Mouse (Mus musculus) heart, postnatal 0 days (tissue): ENCODE data around the gene Zranb1. TPM values are rescaled to one million over a fixed set of nuclear protein-coding genes. Genes with fewer than 3 reads are reported as not detected.

Experiments used
- ATAC-seq: fragments of 200-750 bp; cut with Nextera tagmentation; 2 replicates; pipeline ENCODE4 v1.8.0; 2017; ENCODE audit warnings: low read depth, moderate number of reproducible peaks, moderate library complexity; ENCODE audit not compliant: insufficient read depth
- DNase-seq: peaks from one replicate; pipeline ENCODE4 v3.0.0-alpha.2; 2016; ENCODE audit warnings: low spot score
- H3K27ac ChIP-seq: fragments of 300-500 bp; sonication (generic); 2 replicates; pipeline ENCODE4 v1.5.1; 2014; ENCODE audit warnings: low read depth, mild to moderate bottlenecking
- H3K27me3 ChIP-seq: fragments of 300-500 bp; sonication (generic); 2 replicates; pipeline ENCODE4 v1.6.1; 2014; ENCODE audit warnings: low read length, mixed read lengths; ENCODE audit not compliant: control insufficient read depth, insufficient read depth
- H3K36me3 ChIP-seq: fragments of 300-500 bp; sonication (generic); replicated peaks from 2 replicates; pipeline ENCODE4 v1.6.1; 2014; ENCODE audit warnings: low read length, mixed read lengths; ENCODE audit not compliant: control insufficient read depth, insufficient read depth
- H3K4me1 ChIP-seq: fragments of 300-500 bp; sonication (generic); 2 replicates; pipeline ENCODE4 v1.6.1; 2014; ENCODE audit warnings: antibody characterized with exemption; ENCODE audit not compliant: control insufficient read depth, insufficient read depth
- H3K4me2 ChIP-seq: fragments of 300-500 bp; sonication (generic); 2 replicates; pipeline ENCODE4 v1.6.1; 2014; ENCODE audit warnings: low read depth, mild to moderate bottlenecking, low read length, moderate library complexity
- H3K4me3 ChIP-seq: fragments of 300-500 bp; sonication (generic); 2 replicates; pipeline ENCODE4 v1.5.1; 2014; ENCODE audit warnings: low read depth, low read length
- H3K9ac ChIP-seq: fragments of 300-500 bp; sonication (generic); replicated peaks from 2 replicates; pipeline ENCODE4 v1.6.1; 2014; ENCODE audit warnings: low read depth, low read length, mixed read lengths
- H3K9me3 ChIP-seq: fragments of 300-500 bp; sonication (generic); replicated peaks from 2 replicates; pipeline ENCODE4 v1.6.1; 2016; ENCODE audit warnings: low read length; ENCODE audit not compliant: control insufficient read depth
- CTCF ChIP-seq: IDR thresholded peaks from 2 replicates; pipeline ENCODE4 v1.5.1; 2016; ENCODE audit warnings: antibody characterized with exemption, control low read depth, low read depth
- EP300 ChIP-seq: IDR thresholded peaks from 2 replicates; pipeline ENCODE4 v1.6.1; 2016; ENCODE audit warnings: antibody characterized with exemption, low read depth
- WGBS: fragments of 180-500 bp; shearing (Covaris S2); extraction: QIAGEN DNeasy Blood & Tissue Kit; methylation state at CpG from one replicate; pipeline ENCODE4 v1.1.7; 2014; 5-methylcytosine and 5-hydroxymethylcytosine counted together
- polyA plus RNA-seq: library from polyadenylated mRNA; unstranded; fragments of >200 nt; fragmentation: Nextera tagmentation; extraction: Ambion mirVana; gene quantifications from 2 replicates; pipeline ENCODE4 v1.2.1, GENCODE M21; 2015
- total RNA-seq: library from RNA; depleted of rRNA; stranded (reverse); fragments of >200 nt; gene quantifications from 2 replicates; pipeline ENCODE4 v1.2.3, GENCODE M21; 2014; ENCODE audit warnings: low replicate concordance

The Zranb1 gene
- total and polyA plus RNA-seq, 2 experiments from 2014 or later, result 9.9 to 49.6 TPM

DNA sequence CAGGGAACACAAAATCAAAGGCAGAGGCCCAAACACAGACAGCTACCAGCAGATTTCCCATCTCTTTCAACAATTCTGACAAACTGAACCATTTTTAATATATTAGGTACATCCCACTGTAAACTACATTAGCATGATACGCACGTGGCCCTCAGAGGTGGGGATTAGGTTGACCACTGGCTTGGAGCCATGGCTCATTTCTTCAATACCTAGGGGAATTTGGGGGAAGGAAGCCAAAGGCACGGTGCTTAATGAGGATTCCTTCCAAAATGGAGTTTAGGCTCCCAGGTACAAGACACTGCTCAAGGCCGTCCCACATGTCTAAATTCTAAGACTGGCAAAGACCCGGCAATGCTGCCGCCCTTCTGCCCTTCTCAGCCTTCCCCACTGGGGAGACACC is 71.3 kb downstream of the Zranb1 start:
- no peak overlapping the region for H3K4me2 ChIP-seq
- H3K9me3 ChIP-seq, result no peaks in the 10 kb centered on the region
- H3K4me3 ChIP-seq, result no peak overlapping the region
- no peak overlapping the region for H3K9ac ChIP-seq
- 81% methylated on average over 6 of the region's 6 CpGs for WGBS
- TF ChIP-seq EP300 (no peak), CTCF (no peak)
- H3K36me3 ChIP-seq, result peaks cover 25% of the 10 kb centered on the region
- ATAC-seq (no peak), DNase-seq (no peak)
- H3K27me3 ChIP-seq, result no peaks in the 10 kb centered on the region
- no peak overlapping the region for H3K27ac ChIP-seq
- H3K4me1 ChIP-seq, result peaks cover 8% of the 10 kb centered on the region; the same call in 1 of the 2 replicates

DNA sequence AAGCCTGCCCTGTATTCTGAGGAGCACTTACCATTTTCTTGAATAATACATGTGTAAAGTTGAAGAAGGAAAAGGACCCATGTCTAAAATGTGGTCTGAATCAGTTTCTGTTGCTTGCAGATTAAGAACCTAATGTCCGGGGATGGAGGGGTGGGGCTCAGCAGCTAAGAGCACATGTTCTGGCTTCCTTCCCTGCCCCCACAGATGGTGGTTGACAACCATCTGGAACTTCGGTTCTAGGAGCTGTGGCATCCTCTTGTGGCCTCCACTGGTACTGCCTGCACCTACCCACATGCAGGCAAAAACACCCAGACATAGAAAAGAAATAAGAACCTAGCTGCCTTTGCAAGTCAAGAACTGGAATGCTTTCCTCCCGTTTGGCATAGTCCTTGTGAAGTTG is 72.5 kb downstream of the Zranb1 start:
- Histone ChIP-seq H3K4me1 (peaks cover 19% of the 10 kb centered on the region; the same call in 1 of the 2 replicates), H3K27me3 (no peaks in the 10 kb centered on the region), H3K36me3 (peaks cover 14% of the 10 kb centered on the region), H3K9ac (no peak overlapping the region), H3K4me3 (no peak overlapping the region), H3K4me2 (no peak overlapping the region), H3K9me3 (no peaks in the 10 kb centered on the region), H3K27ac (no peak overlapping the region)
- ATAC-seq (peak; percentile 72; the same call in 1 of the 2 replicates), DNase-seq (peak; percentile 85)
- 19% methylated on average over 3 of the region's 3 CpGs for WGBS
- TF ChIP-seq CTCF, result peak; percentile 96
- no peak for TF ChIP-seq EP300

DNA sequence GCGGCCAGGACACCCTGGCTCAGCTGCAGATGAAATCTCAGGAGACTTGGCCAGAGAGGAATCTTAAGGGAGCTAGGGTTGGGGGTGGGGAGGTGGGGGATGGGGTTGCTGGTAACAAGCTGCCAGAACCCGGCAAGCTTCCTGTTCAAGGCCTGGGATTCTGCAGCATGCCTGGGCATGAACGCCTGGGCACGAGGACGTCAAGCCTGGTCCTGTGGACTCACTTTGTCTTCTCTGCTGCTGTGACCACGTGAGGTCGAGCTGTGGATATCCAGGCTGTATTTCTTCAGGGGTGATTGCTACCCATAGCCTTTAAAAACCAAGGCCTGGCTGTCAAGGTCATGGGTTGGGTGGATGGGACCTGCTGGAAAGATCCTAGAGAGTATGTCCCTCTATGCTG is 74.8 kb downstream of the Zranb1 start:
- H3K9me3 ChIP-seq, result no peaks in the 10 kb centered on the region
- ATAC-seq (no peak), DNase-seq (no peak)
- H3K27me3 ChIP-seq, result no peaks in the 10 kb centered on the region
- TF ChIP-seq EP300, result no peak
- no peak for TF ChIP-seq CTCF
- H3K27ac ChIP-seq, result no peak overlapping the region
- H3K4me2 ChIP-seq, result no peak overlapping the region
- H3K9ac ChIP-seq, result no peak overlapping the region
- H3K36me3 ChIP-seq, result peaks cover 15% of the 10 kb centered on the region
- peaks cover 36% of the 10 kb centered on the region for H3K4me1 ChIP-seq
- no peak overlapping the region for H3K4me3 ChIP-seq
- WGBS, result 78% methylated on average over 7 of the region's 7 CpGs

DNA sequence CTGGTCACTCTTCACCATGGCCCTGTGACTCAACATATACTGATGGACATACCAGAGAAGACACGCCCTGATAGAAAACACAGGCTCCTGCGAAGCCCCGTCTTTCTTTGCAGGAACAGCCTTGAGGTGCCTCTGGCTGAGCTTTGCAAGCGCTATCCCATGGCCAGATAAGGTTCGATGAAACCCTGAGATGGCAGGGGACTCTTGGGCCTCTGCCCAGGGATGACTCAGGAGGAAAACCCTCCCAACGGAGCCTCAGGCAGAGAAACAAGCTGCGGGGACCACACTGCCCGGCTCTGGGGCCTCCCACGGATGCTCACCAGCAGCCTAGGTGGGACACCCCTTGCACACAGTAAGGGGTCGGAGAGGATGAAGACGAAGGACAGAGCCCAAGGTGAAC is 76.4 kb downstream of the Zranb1 start:
- H3K27ac ChIP-seq, result no peak overlapping the region

GRCm38 (mm10) chr7:133008663-133009062 is 77.7 kb downstream of the Zranb1 start:
- Histone ChIP-seq H3K9me3 (no peaks in the 10 kb centered on the region), H3K4me1 (peaks cover 64% of the 10 kb centered on the region)

More for the DNA sequence above, 76.4 kb downstream of the Zranb1 start:
- 0 out of 2 replicates have a peak overlapping the region, but pooled peaks have one; percentile 4 for H3K9ac ChIP-seq
- DNase-seq (no peak), ATAC-seq (no peak)
- H3K36me3 ChIP-seq, result peaks cover 15% of the 10 kb centered on the region
- H3K4me1 ChIP-seq, result peaks cover 52% of the 10 kb centered on the region
- no peak overlapping the region for H3K4me3 ChIP-seq
- H3K9me3 ChIP-seq, result no peaks in the 10 kb centered on the region
- TF ChIP-seq EP300, result no peak
- no peak for TF ChIP-seq CTCF
- H3K27me3 ChIP-seq, result no peaks in the 10 kb centered on the region
- WGBS, result 23% methylated on average over 11 of the region's 11 CpGs
- no peak overlapping the region for H3K4me2 ChIP-seq

DNA sequence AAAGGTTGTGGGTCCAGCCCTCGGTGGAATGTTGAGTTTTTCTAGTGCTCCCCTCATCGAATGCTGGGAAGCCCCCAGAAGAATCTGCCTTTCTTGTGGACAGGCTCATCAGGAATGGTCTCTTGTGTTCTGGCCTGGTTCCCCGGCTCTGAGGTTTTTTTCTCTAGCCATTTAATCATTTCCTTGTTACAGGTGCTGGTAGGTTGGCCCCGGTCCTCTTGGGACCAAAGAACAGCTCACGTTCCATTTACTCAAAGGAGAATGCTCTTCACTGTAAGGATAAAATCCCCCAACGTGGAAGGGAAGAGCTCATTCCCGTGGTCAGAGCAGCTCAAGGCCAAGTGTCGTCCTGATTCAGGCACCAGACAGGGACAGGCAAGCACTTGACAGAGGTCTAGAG is 78.7 kb downstream of the Zranb1 start:
- H3K9me3 ChIP-seq, result no peaks in the 10 kb centered on the region
- TF ChIP-seq EP300 (no peak), CTCF (no peak)
- H3K4me3 ChIP-seq, result no peak overlapping the region
- ATAC-seq, result no peak
- DNase-seq, result no peak
- no peak overlapping the region for H3K27ac ChIP-seq
- no peaks in the 10 kb centered on the region for H3K27me3 ChIP-seq
- H3K4me2 ChIP-seq, result no peak overlapping the region
- peaks cover 61% of the 10 kb centered on the region for H3K4me1 ChIP-seq
- H3K36me3 ChIP-seq, result peaks cover 15% of the 10 kb centered on the region
- WGBS, result 73% methylated on average over 8 of the region's 8 CpGs
- no peak overlapping the region for H3K9ac ChIP-seq

More at GRCm38 (mm10) chr7:133008663-133009062, 77.7 kb downstream of the Zranb1 start:
- Histone ChIP-seq H3K27me3 (no peaks in the 10 kb centered on the region), H3K4me2 (no peak overlapping the region), H3K9ac (no peak overlapping the region), H3K4me3 (no peak overlapping the region), H3K36me3 (peaks cover 15% of the 10 kb centered on the region), H3K27ac (no peak overlapping the region)
- TF ChIP-seq CTCF, result no peak
- no peak for TF ChIP-seq EP300
- DNase-seq (no peak), ATAC-seq (no peak)
- 86% methylated on average over 4 of the region's 4 CpGs for WGBS
